Mouse (Mus musculus) erythroid progenitor cell, adult 5-6 weeks (primary cell): ENCODE results near the gene Trim12c. TPM values are rescaled to one million over a fixed set of nuclear protein-coding genes. Genes with fewer than 3 reads are reported as not detected.

Experiments used
- total RNA-seq, 2 experiments: library from RNA; stranded (forward) in 1 of 2; stranded (reverse) in 1 of 2; fragments of 150-400 nt in 1 of 2; fragments of 186-747, 209-891 nt in 1 of 2; gene quantifications; 2 replicates each; pipeline versions ENCODE4 v1.2.3 to v1.2.4; 2015 to 2017; ENCODE audit warnings: low replicate concordance in 2 of 2

The Trim12c gene
- total RNA-seq, 2 experiments from 2014 or later, result 11.5 to 15.5 TPM

Other genes starting within 250 kb of the Trim12c start
- gene Olfr646, start 248.5 kb downstream of the Trim12c start, total RNA-seq (2015; ENCODE audit: low replicate concordance), result not detected in 2 replicates
- not detected in 2 replicates for gene Olfr646, start 248.5 kb downstream of the Trim12c start, total RNA-seq (2017; ENCODE audit: low replicate concordance)
- gene Ubqln5, start 223.5 kb downstream of the Trim12c start, total RNA-seq (2015; ENCODE audit: low replicate concordance), result not detected in 2 replicates
- gene Ubqln5, start 223.5 kb downstream of the Trim12c start, total RNA-seq (2017; ENCODE audit: low replicate concordance), result not detected in 2 replicates
- not detected in 2 replicates for gene Olfr643, start 216.0 kb downstream of the Trim12c start, total RNA-seq (2015; ENCODE audit: low replicate concordance)
- not detected in 2 replicates for gene Olfr643, start 216.0 kb downstream of the Trim12c start, total RNA-seq (2017; ENCODE audit: low replicate concordance)
- gene Ubqln3, start 210.1 kb downstream of the Trim12c start, total RNA-seq (2015; ENCODE audit: low replicate concordance), result not detected in 2 replicates
- not detected in 2 replicates for gene Ubqln3, start 210.1 kb downstream of the Trim12c start, total RNA-seq (2017; ENCODE audit: low replicate concordance)
- gene Ubqlnl, start 202.8 kb downstream of the Trim12c start, total RNA-seq (2015; ENCODE audit: low replicate concordance), result not detected in 2 replicates
- gene Ubqlnl, start 202.8 kb downstream of the Trim12c start, total RNA-seq (2017; ENCODE audit: low replicate concordance), result not detected in 2 replicates
- gene Olfm5, start 188.5 kb downstream of the Trim12c start, total RNA-seq (2015; ENCODE audit: low replicate concordance), result not detected in 2 replicates
- not detected in 2 replicates for gene Olfm5, start 188.5 kb downstream of the Trim12c start, total RNA-seq (2017; ENCODE audit: low replicate concordance)
- gene Olfr648, start 170.0 kb downstream of the Trim12c start, total RNA-seq (2015; ENCODE audit: low replicate concordance), result 0.72 and 1.3 TPM in 2 replicates
- 0.68 TPM in 1 of 2 replicates, not detected in the other for gene Olfr648, start 170.0 kb downstream of the Trim12c start, total RNA-seq (2017; ENCODE audit: low replicate concordance)
- gene Olfr649, start 157.4 kb downstream of the Trim12c start, total RNA-seq (2015; ENCODE audit: low replicate concordance), result not detected in 2 replicates
- 0.83 TPM in 1 of 2 replicates, not detected in the other for gene Olfr649, start 157.4 kb downstream of the Trim12c start, total RNA-seq (2017; ENCODE audit: low replicate concordance)
- gene Trim6, start 134.6 kb downstream of the Trim12c start, total RNA-seq (2015; ENCODE audit: low replicate concordance), result 1.7 TPM in 1 of 2 replicates, not detected in the other
- not detected in 2 replicates for gene Trim6, start 134.6 kb downstream of the Trim12c start, total RNA-seq (2017; ENCODE audit: low replicate concordance)
- 9.0 and 11.7 TPM in 2 replicates for gene Trim34a, start 108.9 kb downstream of the Trim12c start, total RNA-seq (2015; ENCODE audit: low replicate concordance)
- gene Trim34a, start 108.9 kb downstream of the Trim12c start, total RNA-seq (2017; ENCODE audit: low replicate concordance), result 7.6 and 13.5 TPM in 2 replicates
- gene Trim5, start 65.3 kb downstream of the Trim12c start, total RNA-seq (2015; ENCODE audit: low replicate concordance), result 2.5 TPM in 1 of 2 replicates, not detected in the other
- 0.76 and 1.5 TPM in 2 replicates for gene Trim5, start 65.3 kb downstream of the Trim12c start, total RNA-seq (2017; ENCODE audit: low replicate concordance)
- gene Trim12a, start 37.9 kb downstream of the Trim12c start, total RNA-seq (2015; ENCODE audit: low replicate concordance), result 31.0 and 59.5 TPM in 2 replicates
- 19.6 and 27.3 TPM in 2 replicates for gene Trim12a, start 37.9 kb downstream of the Trim12c start, total RNA-seq (2017; ENCODE audit: low replicate concordance)
- not detected in 2 replicates for gene Trim34b, start 23.9 kb downstream of the Trim12c start, total RNA-seq (2015; ENCODE audit: low replicate concordance)
- gene Trim34b, start 23.9 kb downstream of the Trim12c start, total RNA-seq (2017; ENCODE audit: low replicate concordance), result not detected in 2 replicates
- gene Trim30b, start 16.5 kb upstream of the Trim12c start, total RNA-seq (2015; ENCODE audit: low replicate concordance), result 6.5 and 8.0 TPM in 2 replicates
- 1.3 and 2.7 TPM in 2 replicates for gene Trim30b, start 16.5 kb upstream of the Trim12c start, total RNA-seq (2017; ENCODE audit: low replicate concordance)
- gene Trim30c, start 47.5 kb upstream of the Trim12c start, total RNA-seq (2015; ENCODE audit: low replicate concordance), result not detected in 2 replicates
- 0.39 TPM in 1 of 2 replicates, not detected in the other for gene Trim30c, start 47.5 kb upstream of the Trim12c start, total RNA-seq (2017; ENCODE audit: low replicate concordance)
- 11.3 and 13.0 TPM in 2 replicates for gene Trim30a, start 111.8 kb upstream of the Trim12c start, total RNA-seq (2015; ENCODE audit: low replicate concordance)
- gene Trim30a, start 111.8 kb upstream of the Trim12c start, total RNA-seq (2017; ENCODE audit: low replicate concordance), result 6.9 and 7.3 TPM in 2 replicates
- gene Trim30d, start 154.5 kb upstream of the Trim12c start, total RNA-seq (2015; ENCODE audit: low replicate concordance), result 4.0 and 6.7 TPM in 2 replicates
- gene Trim30d, start 154.5 kb upstream of the Trim12c start, total RNA-seq (2017; ENCODE audit: low replicate concordance), result 1.4 and 3.0 TPM in 2 replicates
- not detected in 2 replicates for gene Olfr651, start 196.8 kb upstream of the Trim12c start, total RNA-seq (2015; ENCODE audit: low replicate concordance)
- gene Olfr651, start 196.8 kb upstream of the Trim12c start, total RNA-seq (2017; ENCODE audit: low replicate concordance), result not detected in 2 replicates
- gene Olfr652, start 207.5 kb upstream of the Trim12c start, total RNA-seq (2015; ENCODE audit: low replicate concordance), result not detected in 2 replicates
- gene Olfr652, start 207.5 kb upstream of the Trim12c start, total RNA-seq (2017; ENCODE audit: low replicate concordance), result not detected in 2 replicates
- gene Olfr653, start 224.0 kb upstream of the Trim12c start, total RNA-seq (2015; ENCODE audit: low replicate concordance), result not detected in 2 replicates
- not detected in 2 replicates for gene Olfr653, start 224.0 kb upstream of the Trim12c start, total RNA-seq (2017; ENCODE audit: low replicate concordance)
- gene Olfr654, start 233.7 kb upstream of the Trim12c start, total RNA-seq (2015; ENCODE audit: low replicate concordance), result not detected in 2 replicates
- gene Olfr654, start 233.7 kb upstream of the Trim12c start, total RNA-seq (2017; ENCODE audit: low replicate concordance), result not detected in 2 replicates
- gene Olfr655, start 248.4 kb upstream of the Trim12c start, total RNA-seq (2015; ENCODE audit: low replicate concordance), result not detected in 2 replicates
- gene Olfr655, start 248.4 kb upstream of the Trim12c start, total RNA-seq (2017; ENCODE audit: low replicate concordance), result not detected in 2 replicates